Mouse (Mus musculus) forebrain, embryonic 13.5 days (tissue): ENCODE results near the gene Kcnk1. TPM values are rescaled to one million over a fixed set of nuclear protein-coding genes. Genes with fewer than 3 reads are reported as not detected.
A peak's percentile ranks its signal among the peaks of the same experiment; 100 is the strongest.

Experiments
- ATAC-seq: fragments of 200-750 bp; cut with Nextera tagmentation; 2 replicates; pipeline ENCODE4 v1.8.0; 2017
- H3K27ac ChIP-seq: fragments of 300-500 bp; sonication (generic); 2 replicates; pipeline ENCODE4 v1.5.1; 2015; ENCODE audit warnings: inconsistent platforms, mild to moderate bottlenecking, moderate library complexity
- H3K27me3 ChIP-seq: fragments of 300-500 bp; sonication (generic); 2 replicates; pipeline ENCODE4 v1.6.1; 2015; ENCODE audit warnings: mild to moderate bottlenecking, inconsistent platforms
- H3K36me3 ChIP-seq: fragments of 300-500 bp; sonication (generic); 2 replicates; pipeline ENCODE4 v1.6.1; 2015; ENCODE audit warnings: mild to moderate bottlenecking, inconsistent platforms; ENCODE audit not compliant: poor library complexity, severe bottlenecking
- H3K4me1 ChIP-seq: fragments of 300-500 bp; sonication (generic); 2 replicates; pipeline ENCODE4 v1.6.1; 2015; ENCODE audit warnings: inconsistent platforms
- H3K4me2 ChIP-seq: fragments of 300-500 bp; sonication (generic); 2 replicates; pipeline ENCODE4 v1.6.1; 2015; ENCODE audit warnings: inconsistent platforms, mild to moderate bottlenecking, moderate library complexity
- H3K4me3 ChIP-seq: fragments of 300-500 bp; sonication (generic); 2 replicates; pipeline ENCODE4 v1.5.1; 2015; ENCODE audit warnings: mild to moderate bottlenecking, inconsistent platforms
- H3K9ac ChIP-seq: fragments of 300-500 bp; sonication (generic); 2 replicates; pipeline ENCODE4 v1.6.1; 2015; ENCODE audit warnings: mild to moderate bottlenecking, inconsistent platforms
- H3K9me3 ChIP-seq: fragments of 300-500 bp; sonication (generic); replicated peaks from 2 replicates; pipeline ENCODE4 v1.6.1; 2016; ENCODE audit warnings: inconsistent platforms
- WGBS: fragments of 180-500 bp; shearing (Covaris S2); methylation state at CpG from one replicate; pipeline ENCODE4 v1.1.7; 2015; 5-methylcytosine and 5-hydroxymethylcytosine counted together
- polyA plus RNA-seq: library from polyadenylated mRNA; unstranded; fragments of >200 nt; fragmentation: Nextera tagmentation; extraction: Ambion mirVana; gene quantifications from 2 replicates; pipeline ENCODE4 v1.2.1, GENCODE M21; 2015

Gene Kcnk1
- polyA plus RNA-seq, 1 experiment from 2014 or later = 4.1 TPM

DNA sequence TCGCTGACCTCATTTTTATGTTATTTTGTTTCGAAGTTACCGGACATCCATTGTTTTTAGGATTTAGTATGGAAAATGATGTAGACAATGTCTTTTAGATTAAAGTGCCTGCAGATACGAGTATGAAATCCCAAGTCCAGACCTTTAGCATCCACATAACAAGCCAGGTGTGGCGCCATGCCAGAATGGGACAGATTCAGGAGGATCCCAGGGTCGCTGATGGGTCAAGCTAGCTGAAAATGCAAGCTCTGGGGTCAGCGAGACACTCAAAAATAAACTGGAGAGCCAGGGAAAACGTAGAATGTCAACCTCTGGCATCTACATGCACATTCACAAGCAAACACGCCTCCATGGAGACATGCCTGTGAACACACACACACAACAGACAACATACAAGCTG lies 31.2 kb downstream of the Kcnk1 start:
- no peaks in the 10 kb centered on the region for H3K36me3 ChIP-seq
- no peak overlapping the region for H3K4me3 ChIP-seq
- H3K27ac ChIP-seq = no peak overlapping the region
- WGBS = 93% methylated on average over 9 of the region's 9 CpGs
- ATAC-seq = no peak
- no peak overlapping the region for H3K9ac ChIP-seq
- H3K9me3 ChIP-seq = no peaks in the 10 kb centered on the region
- 0 out of 2 replicates have a peak, but pooled peaks cover 4% of the 10 kb centered on the region for H3K4me1 ChIP-seq
- no peaks in the 10 kb centered on the region for H3K27me3 ChIP-seq
- no peak overlapping the region for H3K4me2 ChIP-seq

DNA sequence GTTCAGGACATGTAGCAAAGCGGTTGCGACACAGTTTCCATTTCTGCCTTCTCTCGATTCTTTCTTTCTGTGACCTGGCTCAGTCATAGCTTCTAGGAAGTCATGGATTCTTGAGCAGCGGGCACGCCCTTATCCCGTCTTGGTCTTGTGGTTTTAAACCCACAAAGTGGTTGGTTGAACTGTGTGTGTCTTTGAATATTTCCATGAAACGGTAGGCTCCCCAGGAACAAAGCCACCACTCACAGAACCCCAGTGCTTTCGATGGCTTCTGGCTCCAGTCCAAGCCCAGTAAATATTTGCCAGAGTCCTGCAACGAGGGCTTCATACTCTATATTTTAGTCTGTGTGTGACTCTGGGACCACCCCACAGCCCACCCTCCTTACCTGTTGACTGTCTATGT lies 31.6 kb downstream of the Kcnk1 start:
- Histone ChIP-seq H3K27ac (no peak overlapping the region), H3K27me3 (no peaks in the 10 kb centered on the region), H3K4me1 (0 out of 2 replicates have a peak, but pooled peaks cover 4% of the 10 kb centered on the region), H3K4me2 (no peak overlapping the region), H3K9ac (no peak overlapping the region), H3K36me3 (no peaks in the 10 kb centered on the region), H3K4me3 (no peak overlapping the region), H3K9me3 (no peaks in the 10 kb centered on the region)
- no peak for ATAC-seq
- 76% methylated on average over 9 of the region's 9 CpGs for WGBS

DNA sequence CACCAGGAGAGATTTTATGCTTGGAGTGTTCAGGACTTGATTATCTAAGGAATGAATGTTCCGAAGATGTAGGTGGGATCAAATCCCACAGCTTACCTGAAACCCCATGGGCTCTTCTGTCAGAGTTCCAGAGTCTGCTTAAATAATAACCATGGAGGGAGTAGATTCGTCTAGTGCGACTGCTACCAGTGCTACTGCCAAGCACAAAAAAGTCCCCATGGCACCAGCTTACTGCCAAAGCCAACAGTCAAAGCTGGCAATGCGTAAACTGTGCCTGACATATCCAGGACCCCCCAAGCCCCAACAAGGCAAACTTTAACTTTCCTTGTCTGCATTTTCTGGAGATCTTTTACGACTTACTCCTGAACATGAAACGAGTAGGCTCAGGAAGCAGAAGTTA lies 32.5 kb downstream of the Kcnk1 start:
- no peak overlapping the region for H3K27ac ChIP-seq
- no peaks in the 10 kb centered on the region for H3K36me3 ChIP-seq
- H3K9me3 ChIP-seq = no peaks in the 10 kb centered on the region
- H3K4me2 ChIP-seq = no peak overlapping the region
- no peak for ATAC-seq
- WGBS = 90% methylated on average over 6 of the region's 6 CpGs
- H3K9ac ChIP-seq = no peak overlapping the region
- H3K27me3 ChIP-seq = no peaks in the 10 kb centered on the region
- H3K4me3 ChIP-seq = no peak overlapping the region
- 0 out of 2 replicates have a peak, but pooled peaks cover 4% of the 10 kb centered on the region for H3K4me1 ChIP-seq

DNA sequence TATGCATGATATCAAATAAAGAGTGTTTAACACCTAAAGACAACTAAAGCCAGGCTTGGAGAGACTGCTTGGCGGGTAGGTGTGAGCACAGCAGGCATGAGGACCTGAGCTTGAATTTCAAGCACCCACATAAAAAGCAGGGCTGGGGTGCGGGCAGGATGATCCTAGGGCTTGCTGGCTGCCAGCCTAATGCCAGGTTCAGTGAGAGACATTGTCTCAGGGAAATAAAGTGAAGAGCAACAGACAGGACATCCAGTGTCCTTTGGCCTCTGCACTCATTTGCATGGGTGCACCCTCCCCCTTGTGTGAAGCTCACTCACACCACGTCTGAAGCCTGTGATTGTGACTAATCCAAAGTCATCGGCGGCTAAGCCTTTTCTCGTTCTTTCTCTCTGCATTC lies 34.0 kb downstream of the Kcnk1 start:
- no peak for ATAC-seq
- no peaks in the 10 kb centered on the region for H3K9me3 ChIP-seq
- no peak overlapping the region for H3K27ac ChIP-seq
- H3K9ac ChIP-seq = no peak overlapping the region
- 75% methylated on average over 6 of the region's 6 CpGs for WGBS
- H3K4me1 ChIP-seq = 0 out of 2 replicates have a peak, but pooled peaks cover 4% of the 10 kb centered on the region
- H3K4me3 ChIP-seq = no peak overlapping the region
- no peak overlapping the region for H3K4me2 ChIP-seq
- no peaks in the 10 kb centered on the region for H3K36me3 ChIP-seq
- no peaks in the 10 kb centered on the region for H3K27me3 ChIP-seq

DNA sequence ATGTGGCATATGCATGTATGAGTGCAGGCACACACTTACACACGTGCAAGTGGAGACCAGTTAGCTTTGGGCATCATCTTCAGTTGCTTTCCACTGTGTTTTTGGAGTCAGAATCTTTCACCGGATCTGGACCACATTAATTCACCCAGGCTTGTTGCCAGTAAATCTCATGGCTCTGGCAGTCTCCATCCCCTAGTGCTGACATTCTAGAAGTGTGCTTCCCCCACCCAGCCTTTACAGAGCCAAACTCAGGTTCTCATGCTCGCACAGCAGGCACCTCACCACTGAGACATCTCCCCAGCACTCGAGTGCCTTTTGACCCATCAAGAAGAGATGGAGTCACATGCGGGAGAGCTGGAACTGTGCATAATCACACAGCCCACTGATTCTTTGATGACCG lies 37.8 kb downstream of the Kcnk1 start:
- no peak overlapping the region for H3K27ac ChIP-seq
- 73% methylated on average over 6 of the region's 6 CpGs for WGBS
- H3K4me2 ChIP-seq = no peak overlapping the region
- no peaks in the 10 kb centered on the region for H3K36me3 ChIP-seq
- no peaks in the 10 kb centered on the region for H3K9me3 ChIP-seq
- H3K27me3 ChIP-seq = no peaks in the 10 kb centered on the region
- no peak for ATAC-seq
- H3K9ac ChIP-seq = no peak overlapping the region
- H3K4me1 ChIP-seq = no peaks in the 10 kb centered on the region
- H3K4me3 ChIP-seq = no peak overlapping the region

DNA sequence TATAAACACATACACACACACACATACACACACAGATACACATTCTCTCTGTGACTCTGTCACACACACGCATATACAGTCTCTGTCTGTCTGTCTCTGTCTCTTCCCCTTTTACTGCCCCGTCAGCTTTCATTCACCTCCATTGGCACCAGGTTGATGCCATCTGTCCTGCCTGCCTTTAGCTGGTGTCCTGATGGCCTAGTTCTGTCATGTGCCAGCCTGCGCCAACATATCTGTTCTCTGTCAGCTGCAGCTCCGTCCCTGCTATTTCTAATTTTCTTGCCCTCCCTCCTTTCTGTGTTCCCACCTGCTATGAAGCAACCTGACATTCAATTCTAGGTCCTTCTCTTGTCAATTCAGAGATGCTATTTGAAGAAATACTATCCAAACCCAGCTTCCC lies 40.1 kb downstream of the Kcnk1 start:
- ATAC-seq = no peak
- Histone ChIP-seq H3K27me3 (no peaks in the 10 kb centered on the region), H3K9ac (no peak overlapping the region), H3K36me3 (no peaks in the 10 kb centered on the region), H3K4me1 (no peaks in the 10 kb centered on the region), H3K27ac (no peak overlapping the region), H3K4me3 (no peak overlapping the region), H3K4me2 (no peak overlapping the region), H3K9me3 (no peaks in the 10 kb centered on the region)
- 79% methylated on average over 4 of the region's 4 CpGs for WGBS

DNA sequence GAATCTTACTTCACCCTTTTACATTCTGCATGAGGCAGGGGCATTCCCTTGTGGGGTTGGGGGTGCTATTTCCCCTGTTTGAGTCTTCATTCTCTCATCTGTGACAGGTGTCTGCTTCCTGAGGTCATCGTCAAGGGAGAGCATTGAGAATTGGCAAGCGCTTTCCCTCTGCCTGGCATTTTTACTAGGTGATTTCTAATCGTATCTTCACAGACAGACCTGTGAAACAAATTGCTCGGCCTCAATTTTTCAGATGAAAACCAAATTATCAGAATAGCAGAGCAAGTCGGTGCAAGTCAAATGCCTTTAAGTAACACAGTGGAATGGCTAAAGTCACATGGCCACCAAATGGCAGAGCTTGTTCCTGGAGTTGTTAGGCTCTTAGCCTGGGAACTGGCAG lies 41.4 kb downstream of the Kcnk1 start:
- ATAC-seq = no peak
- Histone ChIP-seq H3K36me3 (no peaks in the 10 kb centered on the region), H3K27me3 (no peaks in the 10 kb centered on the region), H3K9ac (no peak overlapping the region), H3K27ac (no peak overlapping the region), H3K4me3 (no peak overlapping the region), H3K4me1 (no peaks in the 10 kb centered on the region), H3K9me3 (no peaks in the 10 kb centered on the region), H3K4me2 (no peak overlapping the region)
- 87% methylated on average over 5 of the region's 5 CpGs for WGBS

DNA sequence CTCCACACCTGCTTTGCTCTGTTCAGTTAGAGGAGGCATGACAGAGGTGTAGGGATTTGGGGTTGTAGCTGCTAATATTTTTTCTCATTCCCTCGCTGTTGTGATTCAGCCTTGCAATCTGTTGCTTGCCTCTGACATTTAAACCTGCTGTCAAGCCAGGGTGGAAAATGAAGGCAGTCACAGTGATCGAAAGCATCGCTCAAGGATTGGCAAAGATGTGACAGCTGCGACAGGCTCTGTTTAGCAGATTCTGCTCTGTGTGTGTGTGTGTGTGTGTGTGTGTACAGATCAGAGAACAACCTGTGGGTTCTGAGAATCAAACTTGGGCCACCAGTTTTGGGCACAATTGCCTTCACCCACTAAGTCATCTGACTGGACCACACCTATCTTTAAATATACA lies 50.8 kb downstream of the Kcnk1 start:
- Histone ChIP-seq H3K4me1 (no peaks in the 10 kb centered on the region), H3K4me2 (no peak overlapping the region), H3K27ac (no peak overlapping the region), H3K27me3 (no peaks in the 10 kb centered on the region), H3K9ac (no peak overlapping the region), H3K36me3 (no peaks in the 10 kb centered on the region), H3K9me3 (no peaks in the 10 kb centered on the region), H3K4me3 (no peak overlapping the region)
- 83% methylated on average over 4 of the region's 4 CpGs for WGBS
- ATAC-seq = no peak

DNA sequence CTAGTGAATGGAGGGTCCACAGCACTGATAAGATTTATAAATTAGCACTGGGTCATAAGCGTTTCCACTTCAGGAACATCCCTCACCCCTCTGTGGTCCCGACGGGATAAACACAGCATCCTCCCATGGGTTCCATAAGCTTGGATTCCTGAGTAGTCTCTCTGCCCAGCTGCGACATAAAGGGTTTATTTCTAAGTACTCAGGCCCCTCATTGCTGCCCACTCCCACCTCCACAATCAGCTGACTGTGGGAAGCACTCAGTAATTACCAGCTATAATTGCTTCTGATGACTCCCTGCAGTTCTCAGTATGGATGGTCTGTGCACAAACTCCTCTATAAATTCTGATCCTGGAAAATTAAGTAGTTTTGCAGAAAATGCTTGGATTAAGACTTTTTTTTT lies 58.9 kb downstream of the Kcnk1 start:
- H3K4me3 ChIP-seq = no peak overlapping the region
- H3K27ac ChIP-seq = no peak overlapping the region
- no peak for ATAC-seq
- H3K4me1 ChIP-seq = peaks cover 8% of the 10 kb centered on the region; the same call in 1 of the 2 replicates
- H3K9me3 ChIP-seq = no peaks in the 10 kb centered on the region
- H3K27me3 ChIP-seq = no peaks in the 10 kb centered on the region
- no peak overlapping the region for H3K9ac ChIP-seq
- no peak overlapping the region for H3K4me2 ChIP-seq
- 46% methylated on average over 4 of the region's 4 CpGs for WGBS
- no peaks in the 10 kb centered on the region for H3K36me3 ChIP-seq

DNA sequence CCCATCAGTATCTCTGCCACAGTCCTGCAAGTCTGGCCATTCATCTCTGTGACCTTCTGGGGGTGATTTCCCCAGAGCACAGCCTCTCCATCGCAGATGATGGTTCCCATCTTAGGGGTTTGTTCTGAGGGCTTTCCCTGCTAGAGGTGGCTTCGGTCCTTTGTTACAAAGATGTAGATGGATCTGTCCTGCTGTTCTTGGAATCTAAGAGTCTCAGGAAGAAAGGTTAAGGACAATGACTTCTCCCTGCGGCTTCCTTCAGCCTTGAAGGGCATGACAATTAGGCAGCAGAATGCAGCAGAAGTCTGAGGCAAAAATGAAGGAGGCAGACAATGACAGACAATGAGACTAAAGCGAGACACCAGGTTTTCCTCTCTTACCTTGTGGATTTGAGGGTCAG lies 63.9 kb downstream of the Kcnk1 start:
- no peaks in the 10 kb centered on the region for H3K27me3 ChIP-seq
- H3K9ac ChIP-seq = no peak overlapping the region
- peaks cover 7% of the 10 kb centered on the region; the same call in 1 of the 2 replicates for H3K4me1 ChIP-seq
- no peaks in the 10 kb centered on the region for H3K9me3 ChIP-seq
- no peak overlapping the region for H3K4me3 ChIP-seq
- no peaks in the 10 kb centered on the region for H3K36me3 ChIP-seq
- no peak overlapping the region for H3K4me2 ChIP-seq
- WGBS = 71% methylated on average over 4 of the region's 4 CpGs
- H3K27ac ChIP-seq = no peak overlapping the region
- no peak for ATAC-seq

DNA sequence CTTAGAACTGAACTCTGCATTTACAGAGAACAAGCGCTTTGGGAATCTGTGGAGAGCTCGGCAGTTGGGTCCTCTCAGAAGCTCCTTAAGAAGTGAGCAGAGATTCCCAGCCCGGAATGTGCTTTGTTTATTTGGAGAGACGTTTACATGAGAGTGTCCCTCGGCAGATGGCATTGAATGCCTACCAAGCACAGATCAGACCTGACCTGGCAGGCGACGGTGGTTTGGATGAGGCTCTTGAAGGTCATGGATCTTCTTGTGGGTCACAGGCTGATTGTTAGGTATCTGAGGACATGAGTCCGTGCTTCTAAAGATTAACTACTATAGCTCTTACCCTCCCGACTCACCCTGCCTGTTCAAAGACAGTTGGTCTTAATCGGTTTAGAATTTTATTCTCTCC lies 67.9 kb downstream of the Kcnk1 start:
- Histone ChIP-seq H3K4me2 (no peak overlapping the region), H3K27me3 (no peaks in the 10 kb centered on the region), H3K9me3 (no peaks in the 10 kb centered on the region), H3K4me3 (no peak overlapping the region), H3K27ac (no peak overlapping the region), H3K4me1 (peaks cover 15% of the 10 kb centered on the region), H3K9ac (no peak overlapping the region), H3K36me3 (no peaks in the 10 kb centered on the region)
- no peak for ATAC-seq
- WGBS = 87% methylated on average over 10 of the region's 10 CpGs

DNA sequence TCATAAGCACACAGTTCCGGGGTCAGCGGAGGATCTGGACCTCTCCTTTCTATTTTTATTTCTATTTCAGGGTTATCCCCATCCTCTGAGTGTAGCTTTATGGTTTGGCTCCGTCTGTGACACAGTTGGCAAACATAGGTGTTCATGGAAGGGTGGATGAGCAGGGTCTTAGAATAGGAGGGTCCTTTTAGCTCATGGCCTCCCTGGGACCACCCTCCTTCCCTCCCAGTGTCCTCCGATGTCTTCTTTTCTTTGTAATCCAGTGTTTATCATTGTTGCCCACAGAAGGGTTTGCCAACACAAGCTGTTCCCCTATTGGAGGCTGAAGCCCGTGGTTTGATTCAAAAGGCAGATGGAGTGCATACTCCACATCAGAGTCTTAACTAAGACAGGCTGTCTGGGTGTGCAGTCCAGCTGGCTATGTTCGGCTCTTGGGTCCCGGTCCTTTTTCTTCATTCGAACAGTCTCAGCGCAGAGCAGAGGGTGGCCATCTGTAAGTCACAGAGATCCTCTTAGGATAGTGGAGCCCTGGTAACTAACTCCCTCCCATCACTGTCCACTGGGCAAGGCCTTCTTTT lies 69.0 kb downstream of the Kcnk1 start:
- Histone ChIP-seq H3K9ac (no peak overlapping the region), H3K4me1 (peaks cover 15% of the 10 kb centered on the region), H3K27me3 (no peaks in the 10 kb centered on the region), H3K9me3 (no peaks in the 10 kb centered on the region), H3K4me2 (no peak overlapping the region), H3K4me3 (no peak overlapping the region), H3K27ac (no peak overlapping the region), H3K36me3 (no peaks in the 10 kb centered on the region)
- WGBS = 76% methylated on average over 9 of the region's 9 CpGs
- ATAC-seq = peak; percentile 38; the same call in 1 of the 2 replicates

DNA sequence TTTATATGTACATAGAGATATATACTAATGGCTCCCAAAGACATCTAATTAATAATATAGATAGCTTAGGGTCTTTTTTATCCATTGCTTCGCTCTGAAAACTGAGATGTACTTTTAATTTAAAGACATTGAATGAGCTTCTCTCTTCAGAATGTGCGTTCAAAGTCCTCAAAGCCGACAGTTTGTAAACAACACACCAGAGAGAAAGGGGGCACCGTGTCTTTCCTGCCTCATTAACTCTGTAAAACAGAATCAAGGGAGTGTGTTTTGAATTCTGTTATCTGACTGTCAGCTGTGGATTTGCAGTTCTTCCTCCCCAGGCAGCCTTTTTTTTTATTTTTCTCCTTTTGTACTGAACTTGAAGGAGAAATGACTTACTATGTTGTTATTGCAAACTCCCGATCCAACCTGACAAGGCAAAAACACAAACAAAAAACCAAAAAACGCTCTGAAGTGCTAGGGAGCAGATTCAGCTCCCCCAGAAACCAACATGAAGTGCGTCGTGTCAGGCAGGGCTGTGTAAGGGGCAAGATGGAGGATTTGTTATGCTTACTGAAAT lies 69.7 kb downstream of the Kcnk1 start:
- Histone ChIP-seq H3K9me3 (no peaks in the 10 kb centered on the region), H3K36me3 (no peaks in the 10 kb centered on the region), H3K27ac (no peak overlapping the region), H3K4me3 (no peak overlapping the region), H3K4me2 (peak overlapping the region; percentile 7; the same call in 1 of the 2 replicates), H3K9ac (no peak overlapping the region), H3K27me3 (no peaks in the 10 kb centered on the region), H3K4me1 (peaks cover 15% of the 10 kb centered on the region)
- 33% methylated on average over 8 of the region's 8 CpGs for whole genome bisulfite sequencing
- ATAC-seq = no peak
